Mouse (Mus musculus) G1E (cell line): ENCODE results near the gene Vps13c.

Experiments
- CTCF ChIP-seq: IDR thresholded peaks from 2 replicates; pipeline ENCODE4 v1.5.1; 2012; ENCODE audit warnings: low read depth, low read length, inconsistent platforms, mixed read lengths
- GATA1 ChIP-seq: IDR thresholded peaks from 2 replicates; pipeline ENCODE4 v1.6.1; 2012; ENCODE audit warnings: borderline replicate concordance, low read length, inconsistent platforms, mixed read lengths
- GATA2 ChIP-seq: IDR thresholded peaks from 2 replicates; pipeline ENCODE4 v1.6.1; 2012; ENCODE audit warnings: low read depth, low read length, inconsistent platforms, borderline replicate concordance
- POLR2AphosphoS5 ChIP-seq: IDR thresholded peaks from 2 replicates; pipeline ENCODE4 v1.6.1; 2012; ENCODE audit warnings: low read depth, low read length, inconsistent platforms; ENCODE audit not compliant: insufficient replicate concordance
- TAL1 ChIP-seq: conservative IDR thresholded peaks from 2 replicates; pipeline ENCODE4 v1.6.1; 2012; ENCODE audit warnings: low read depth, low read length, inconsistent platforms, mixed read lengths

- TF ChIP-seq CTCF (no peak), POLR2AphosphoS5 (no peak), GATA1 (no peak), TAL1 (no peak), GATA2 (no peak)
Observed at GRCm38 (mm10) chr9:67893474-67893873, 53.3 kb downstream of the Vps13c start.
